Mouse (Mus musculus) skeletal muscle tissue, adult 2 months (tissue): Measurements from ENCODE around the gene Hist1h4a.
"Not testable (repeated sequence)": the region's sequence is repeated elsewhere in the genome, so short reads cannot be mapped to it uniquely, and the experiment has no call there.

ENCODE experiments used
- DNase-seq: peaks from one replicate; pipeline ENCODE4 v3.0.0-alpha.2; 2012; ENCODE audit warnings: low read depth, low spot score

Gene Hist1h4a

DNA sequence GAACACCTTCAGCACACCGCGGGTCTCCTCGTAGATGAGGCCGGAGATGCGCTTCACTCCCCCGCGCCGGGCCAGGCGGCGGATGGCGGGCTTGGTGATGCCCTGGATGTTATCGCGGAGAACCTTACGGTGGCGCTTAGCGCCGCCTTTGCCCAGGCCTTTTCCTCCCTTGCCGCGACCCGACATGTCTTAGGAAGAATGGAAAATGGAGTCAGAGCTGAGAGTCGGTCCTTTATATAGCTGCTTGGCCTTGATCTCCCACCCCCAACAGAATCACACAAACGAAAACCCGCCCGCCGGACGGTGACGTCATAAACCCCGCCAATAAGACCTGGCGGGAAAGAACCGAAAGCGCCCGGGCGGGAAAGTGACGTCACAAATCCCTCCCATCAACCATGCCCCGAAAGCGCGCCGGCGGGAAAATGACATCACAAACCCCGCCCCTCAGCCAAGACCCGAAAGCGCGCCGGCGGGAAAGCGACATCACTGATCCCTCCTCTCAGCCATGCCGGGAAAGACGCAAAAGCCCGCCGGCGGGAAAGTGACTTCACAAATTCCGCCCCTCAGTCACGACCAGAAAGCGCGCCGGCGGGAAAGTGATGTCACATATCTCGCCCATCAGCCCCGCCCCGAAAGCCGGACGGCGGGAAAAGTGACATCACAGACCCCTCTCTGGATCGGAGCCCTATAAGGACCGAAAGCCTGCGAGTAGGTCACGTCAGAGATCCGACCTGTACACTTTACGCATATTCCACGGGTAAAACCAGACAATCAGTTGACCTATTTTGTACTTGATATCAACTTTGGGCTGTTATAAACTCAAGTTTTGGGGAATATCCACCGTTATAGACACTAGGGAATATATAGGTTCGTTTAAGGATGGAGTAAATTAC lies at the start of gene Hist1h4a:
TSS of gene Hist1h4a (minus strand) at position 259 of the 893 bp plus-strand sequence.
- DNase-seq, result peak; percentile 95

DNA sequence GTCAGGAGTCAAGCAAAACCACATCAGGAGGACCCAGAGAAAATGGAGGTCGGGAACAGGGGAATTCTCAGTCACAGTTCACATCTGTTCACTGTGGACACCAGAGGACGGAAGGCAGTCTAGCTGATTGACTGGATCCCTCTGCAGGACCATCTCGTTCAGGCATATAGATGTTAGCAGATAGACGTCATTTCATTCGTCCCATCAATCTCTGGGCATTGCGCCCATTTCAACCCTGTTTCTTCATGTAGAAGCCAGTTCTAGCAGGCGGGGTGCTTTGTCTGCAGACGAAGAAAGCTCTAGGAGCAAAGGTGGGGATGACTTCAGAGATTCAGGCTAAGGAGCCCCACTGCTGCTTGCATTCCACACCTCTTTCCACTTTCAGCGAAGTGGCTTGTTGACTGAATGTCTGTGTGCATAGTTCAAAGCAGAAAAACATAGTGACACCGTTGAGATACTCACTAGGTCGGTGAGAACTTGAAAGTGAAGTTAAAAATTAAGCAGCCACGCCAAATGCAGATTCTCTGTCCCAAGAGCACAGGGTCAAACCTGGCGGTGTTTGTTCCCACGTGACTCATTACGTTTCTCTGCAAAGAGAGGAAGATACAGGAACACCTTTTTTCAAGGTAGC lies 45.5 kb upstream of the Hist1h4a start, which contains the start of gene Slc17a2:
TSS of gene Slc17a2 (plus strand) at position 572 of the 631 bp plus-strand sequence.
- no peak for DNase-seq

DNA sequence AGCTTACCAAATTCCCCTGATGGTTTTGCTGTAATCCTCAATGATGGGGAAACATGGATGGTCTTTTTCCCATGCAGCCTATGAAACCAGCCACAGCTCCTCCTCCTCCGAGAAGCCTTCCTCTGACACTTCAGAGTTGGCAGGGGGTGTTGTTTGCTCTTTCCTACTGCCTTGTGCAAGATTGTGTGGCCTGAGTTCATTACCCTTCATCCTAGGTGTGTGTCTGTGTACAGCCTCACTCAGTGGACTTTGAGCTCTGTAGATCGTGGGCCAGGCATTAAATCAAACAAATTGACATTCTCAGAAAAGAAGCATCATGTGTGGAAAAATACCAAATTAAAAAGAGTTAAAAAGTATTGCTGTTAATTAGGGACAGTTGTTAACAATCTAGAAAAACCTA lies 43.5 kb upstream of the Hist1h4a start:
- no peak for DNase-seq

DNA sequence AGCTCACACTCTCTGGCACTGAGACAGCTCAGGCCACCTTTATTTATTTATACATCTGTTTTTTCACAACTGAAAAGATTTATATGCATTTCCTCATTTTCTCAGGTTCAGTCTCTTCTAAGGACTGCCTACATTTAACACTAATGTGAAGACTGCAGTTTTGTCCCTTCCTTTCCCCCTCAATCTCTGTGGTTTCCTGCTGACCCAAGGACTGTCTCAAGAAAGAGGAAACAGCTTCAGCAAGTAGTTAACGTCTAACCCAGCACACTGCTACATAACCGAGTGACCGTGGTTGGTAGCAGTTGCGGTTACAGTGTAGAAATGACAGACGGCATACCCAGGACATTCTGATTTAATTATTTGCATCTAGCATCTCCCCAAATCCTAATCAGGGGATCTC lies 38.4 kb upstream of the Hist1h4a start:
- peak; percentile 3 for DNase-seq

DNA sequence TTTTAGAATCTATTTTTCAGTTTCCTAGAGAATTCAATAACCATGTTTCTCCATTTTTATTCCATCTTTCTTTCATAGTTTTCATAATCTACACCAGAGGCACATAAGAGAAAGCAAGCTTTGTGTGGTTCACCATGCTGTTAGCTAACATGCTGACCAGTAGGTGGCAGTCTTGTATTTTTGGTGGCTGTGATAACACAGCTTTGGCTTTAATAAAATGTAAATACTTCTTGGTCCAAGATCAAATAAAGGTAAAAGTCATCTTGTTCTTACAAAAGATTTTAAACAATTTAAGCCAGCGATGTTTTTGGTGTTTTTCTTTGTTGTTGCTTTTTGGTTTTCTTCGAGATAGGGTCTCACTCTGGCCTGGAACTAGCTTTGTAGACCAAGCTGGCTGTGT lies 31.5 kb upstream of the Hist1h4a start:
- peak; percentile 9 for DNase-seq

DNA sequence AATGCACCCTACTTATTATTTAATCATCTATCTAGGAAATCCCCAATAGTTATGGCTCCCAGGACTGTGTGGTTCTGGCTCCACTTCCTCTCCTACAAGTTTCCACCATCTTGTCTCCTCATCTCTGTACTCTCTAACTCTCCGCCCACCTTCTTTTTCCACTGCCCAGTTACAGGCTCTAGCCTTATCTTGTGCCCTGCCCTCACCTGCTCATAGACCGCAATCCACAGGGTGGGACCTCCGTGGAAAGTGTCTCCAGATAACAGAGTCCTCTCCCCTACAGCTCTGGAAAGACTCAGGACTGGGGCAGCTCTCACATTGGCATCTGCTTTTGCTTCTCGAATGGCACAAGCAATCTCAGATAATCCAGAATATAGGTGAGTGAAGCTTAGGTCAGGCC lies 18.0 kb upstream of the Hist1h4a start:
- no peak for DNase-seq

DNA sequence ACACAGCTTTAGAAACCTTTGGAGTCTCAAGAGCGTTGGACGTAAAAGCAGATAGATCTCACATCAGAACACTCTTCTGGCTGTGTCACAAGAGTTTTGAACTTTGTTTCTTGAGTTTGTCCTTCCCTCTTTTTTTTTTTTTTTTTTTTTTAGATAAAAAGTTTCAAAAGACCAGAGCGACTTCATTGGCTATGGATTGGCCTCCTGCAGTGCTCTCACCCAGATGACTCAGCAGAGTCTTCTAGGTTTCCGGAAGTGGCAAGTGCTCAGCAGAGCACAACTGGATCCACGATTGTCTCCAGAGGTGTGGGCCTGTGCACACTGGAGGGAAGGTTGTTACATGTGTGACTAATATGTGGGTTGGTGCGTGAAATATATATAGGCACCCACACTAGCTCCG lies 17.3 kb upstream of the Hist1h4a start:
- DNase-seq, result no peak

DNA sequence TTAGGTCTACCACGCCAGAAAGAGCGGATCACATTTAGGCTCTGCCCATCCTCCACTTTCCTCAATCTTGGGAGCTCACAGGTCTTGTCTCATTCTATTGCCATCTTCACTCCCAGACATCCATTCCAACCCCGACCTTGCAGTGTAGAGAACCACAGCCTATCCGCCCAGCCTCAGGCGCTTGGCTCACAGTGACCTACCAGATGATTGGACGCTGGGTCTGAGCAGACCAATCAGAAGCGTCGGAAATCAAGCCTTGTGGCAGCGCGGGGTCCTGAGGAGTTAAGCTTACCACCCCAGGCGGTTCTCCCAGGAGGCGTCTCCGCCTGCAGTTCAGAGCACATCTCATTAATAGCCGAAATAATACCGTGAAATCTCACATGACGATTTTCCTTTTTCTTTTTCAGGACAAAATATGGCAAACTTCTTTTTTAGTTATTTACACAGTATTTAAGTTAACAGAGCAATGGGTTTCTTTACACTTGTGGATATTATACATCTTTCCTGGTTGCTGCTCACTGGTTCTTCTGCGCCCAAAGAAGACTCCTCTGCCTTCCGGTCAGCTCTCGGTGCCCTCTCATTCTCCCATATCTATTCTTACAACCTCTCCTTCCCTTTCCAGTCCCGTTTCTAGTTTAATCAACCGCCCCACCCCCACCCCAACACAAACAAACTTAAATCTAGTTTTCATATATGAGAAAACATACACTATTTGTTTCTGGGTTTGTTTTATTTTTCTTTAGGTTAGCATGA lies 11.7 kb upstream of the Hist1h4a start:
- DNase-seq, result no peak

DNA sequence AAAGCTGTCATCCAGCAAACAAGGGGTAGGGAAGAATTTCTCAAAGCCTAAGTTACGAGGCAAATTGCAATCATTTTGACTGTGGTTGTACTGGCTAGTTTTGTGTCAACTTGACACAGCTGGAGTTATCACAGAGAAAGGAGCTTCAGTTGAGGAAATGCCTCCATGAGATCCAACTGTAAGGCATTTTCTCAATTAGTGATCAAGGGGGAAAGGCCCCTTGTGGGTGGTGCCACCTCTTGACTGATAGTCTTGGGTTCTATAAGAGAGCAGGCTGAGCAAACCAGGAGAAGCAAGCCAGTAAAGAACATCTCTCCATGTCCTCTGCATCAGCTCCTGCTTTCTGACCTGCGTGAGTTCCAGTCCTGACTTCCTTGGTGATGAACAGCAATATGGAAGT lies 8.6 kb upstream of the Hist1h4a start, which contains the start of gene Trim38:
TSS of gene Trim38 (plus strand) at position 301 of the 400 bp plus-strand sequence.
- not testable (repeated sequence) for DNase-seq

DNA sequence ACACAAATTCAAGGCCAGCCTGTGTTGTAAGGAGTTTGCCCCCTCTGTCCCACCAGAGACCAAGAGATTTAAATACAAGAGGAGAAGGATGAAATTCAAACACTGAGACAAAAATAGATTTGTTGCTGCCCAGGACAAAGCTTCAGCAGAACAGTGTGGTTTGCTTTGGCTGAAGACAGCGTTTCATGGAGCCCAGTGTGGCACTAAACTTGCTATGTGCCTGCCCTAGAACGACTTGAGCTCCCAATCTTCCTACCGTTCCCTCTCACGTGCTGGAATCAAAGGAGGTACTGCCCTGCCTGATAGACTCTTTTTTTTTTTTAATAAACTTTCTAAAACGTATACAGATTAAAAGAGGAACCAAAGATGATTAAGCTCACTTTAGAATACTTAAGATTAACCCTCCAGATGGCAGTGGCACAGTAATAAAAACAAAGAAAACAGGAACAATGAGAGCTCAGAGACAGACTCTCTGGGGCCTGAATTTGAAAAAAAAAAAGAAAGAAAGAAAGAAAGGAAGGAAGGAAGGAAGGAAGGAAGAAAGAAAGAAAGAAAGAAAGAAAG lies 7.9 kb upstream of the Hist1h4a start:
- no peak for DNase-seq

DNA sequence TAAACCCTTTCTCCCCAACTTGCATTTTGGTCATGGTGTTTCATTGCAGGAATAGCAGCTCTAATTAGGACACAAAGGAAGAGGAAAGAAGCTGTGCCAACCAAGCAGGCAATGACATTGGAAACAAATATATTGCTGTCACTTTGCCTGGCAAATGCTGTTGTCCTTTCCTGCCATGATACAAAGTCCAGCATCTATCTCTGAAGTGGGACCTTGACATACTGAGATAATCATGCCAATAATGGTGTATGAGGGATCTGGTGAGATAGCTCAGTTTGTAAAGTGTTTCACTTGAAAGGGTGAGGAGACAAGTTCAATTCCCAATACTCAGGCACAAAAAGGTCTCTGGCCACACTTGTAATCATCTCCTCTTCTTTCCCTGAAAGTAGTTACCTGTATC lies 5.7 kb upstream of the Hist1h4a start:
- DNase-seq, result no peak

DNA sequence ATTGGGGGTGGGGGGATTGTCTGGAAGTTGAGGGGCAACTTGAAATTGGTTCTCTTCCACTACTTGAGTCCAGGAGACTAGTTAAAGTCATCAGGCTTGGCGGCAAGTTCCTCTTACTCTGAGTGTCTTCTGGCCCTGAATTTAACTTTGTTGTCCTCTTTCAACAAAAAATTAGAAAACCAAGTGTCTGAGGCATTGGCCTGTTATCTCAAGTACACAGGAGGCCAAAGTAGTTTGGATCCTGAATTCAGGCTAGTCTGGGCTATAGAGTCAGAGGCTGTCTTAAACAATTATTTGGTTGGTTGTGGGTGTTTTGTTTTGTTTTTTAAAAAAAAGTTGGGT lies 4.1 kb upstream of the Hist1h4a start:
- DNase-seq, result no peak

DNA sequence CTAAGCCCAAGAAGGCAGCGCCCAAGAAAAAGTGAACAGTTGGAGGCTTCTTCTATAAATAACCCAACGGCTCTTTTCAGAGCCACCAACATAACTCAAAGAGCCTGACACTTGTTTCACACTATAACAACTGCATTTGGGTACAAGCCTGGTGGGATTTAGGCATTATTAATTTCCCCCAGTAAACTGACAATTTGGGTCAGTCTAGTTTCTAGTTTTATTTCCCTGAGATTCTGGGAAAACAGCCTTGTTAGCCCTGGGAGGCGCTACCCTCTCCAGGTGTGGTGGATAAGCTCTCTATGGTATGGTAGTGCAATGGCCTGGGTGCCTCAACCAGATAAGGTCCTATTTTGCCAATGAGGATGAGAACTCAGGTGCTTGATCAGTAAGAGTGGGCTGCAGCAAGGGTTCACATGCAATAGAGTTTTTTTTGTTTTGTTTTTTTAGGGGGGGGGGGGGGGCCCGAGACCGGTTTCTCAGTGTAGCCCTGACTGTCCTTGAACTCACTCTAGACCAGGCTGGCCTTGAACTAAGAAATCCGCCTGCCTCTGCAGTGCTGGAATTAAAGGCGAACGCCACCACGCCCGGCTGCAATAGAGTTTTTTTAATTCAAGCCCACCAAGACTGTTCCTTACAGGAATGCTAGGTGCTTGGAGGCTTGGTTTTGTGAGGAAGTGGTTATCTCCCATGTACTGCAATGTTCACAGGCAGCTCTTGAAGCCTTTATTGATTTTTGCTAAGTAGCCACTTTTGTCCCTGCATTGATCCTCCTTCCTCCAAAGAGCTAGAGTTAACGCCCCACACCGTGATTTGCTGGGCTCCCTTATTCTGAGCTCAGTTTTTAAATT lies 3.5 kb upstream of the Hist1h4a start:
- no peak for DNase-seq

DNA sequence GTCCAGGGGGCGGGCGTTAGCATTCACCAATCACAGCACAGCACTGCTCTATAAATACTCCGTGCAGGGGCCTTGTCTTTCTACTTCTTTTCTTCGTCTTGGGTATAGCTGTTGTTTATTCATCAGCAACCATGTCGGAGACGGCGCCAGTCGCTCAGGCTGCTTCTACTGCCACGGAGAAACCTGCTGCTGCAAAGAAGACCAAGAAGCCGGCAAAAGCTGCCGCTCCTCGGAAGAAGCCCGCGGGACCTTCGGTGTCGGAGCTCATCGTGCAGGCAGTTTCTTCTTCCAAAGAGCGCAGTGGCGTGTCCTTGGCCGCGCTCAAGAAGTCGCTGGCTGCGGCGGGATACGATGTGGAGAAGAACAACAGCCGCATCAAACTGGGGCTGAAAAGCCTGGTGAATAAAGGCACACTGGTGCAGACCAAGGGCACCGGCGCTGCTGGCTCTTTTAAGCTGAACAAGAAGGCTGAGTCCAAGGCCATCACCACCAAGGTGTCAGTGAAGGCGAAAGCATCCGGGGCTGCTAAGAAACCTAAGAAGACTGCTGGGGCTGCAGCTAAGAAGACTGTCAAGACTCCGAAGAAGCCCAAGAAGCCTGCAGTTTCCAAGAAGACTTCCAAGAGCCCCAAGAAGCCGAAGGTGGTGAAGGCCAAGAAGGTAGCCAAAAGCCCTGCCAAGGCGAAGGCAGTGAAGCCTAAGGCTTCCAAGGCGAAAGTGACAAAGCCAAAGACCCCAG lies 2.7 kb upstream of the Hist1h4a start, which contains the start of gene Hist1h1a:
TSS of gene Hist1h1a (plus strand) at position 81 of the 738 bp plus-strand sequence.
- DNase-seq, result peak; percentile 87

DNA sequence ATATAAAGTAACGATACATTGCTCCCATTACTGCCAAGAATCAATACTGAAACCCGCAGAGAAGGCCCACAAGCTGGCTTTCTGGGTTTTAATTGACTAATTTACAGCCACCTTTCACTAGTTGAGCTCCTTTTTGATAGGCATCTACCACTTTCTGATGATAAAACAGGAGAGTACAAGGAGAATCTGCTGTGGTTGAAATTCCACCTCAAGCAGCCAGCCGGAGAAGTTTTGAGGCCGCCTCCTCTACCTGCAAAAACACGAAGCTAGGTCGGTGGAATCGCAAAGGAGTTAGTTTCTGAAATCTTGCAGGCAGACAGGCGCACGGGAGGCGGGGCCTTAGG lies 2.2 kb upstream of the Hist1h4a start:
- no peak for DNase-seq

DNA sequence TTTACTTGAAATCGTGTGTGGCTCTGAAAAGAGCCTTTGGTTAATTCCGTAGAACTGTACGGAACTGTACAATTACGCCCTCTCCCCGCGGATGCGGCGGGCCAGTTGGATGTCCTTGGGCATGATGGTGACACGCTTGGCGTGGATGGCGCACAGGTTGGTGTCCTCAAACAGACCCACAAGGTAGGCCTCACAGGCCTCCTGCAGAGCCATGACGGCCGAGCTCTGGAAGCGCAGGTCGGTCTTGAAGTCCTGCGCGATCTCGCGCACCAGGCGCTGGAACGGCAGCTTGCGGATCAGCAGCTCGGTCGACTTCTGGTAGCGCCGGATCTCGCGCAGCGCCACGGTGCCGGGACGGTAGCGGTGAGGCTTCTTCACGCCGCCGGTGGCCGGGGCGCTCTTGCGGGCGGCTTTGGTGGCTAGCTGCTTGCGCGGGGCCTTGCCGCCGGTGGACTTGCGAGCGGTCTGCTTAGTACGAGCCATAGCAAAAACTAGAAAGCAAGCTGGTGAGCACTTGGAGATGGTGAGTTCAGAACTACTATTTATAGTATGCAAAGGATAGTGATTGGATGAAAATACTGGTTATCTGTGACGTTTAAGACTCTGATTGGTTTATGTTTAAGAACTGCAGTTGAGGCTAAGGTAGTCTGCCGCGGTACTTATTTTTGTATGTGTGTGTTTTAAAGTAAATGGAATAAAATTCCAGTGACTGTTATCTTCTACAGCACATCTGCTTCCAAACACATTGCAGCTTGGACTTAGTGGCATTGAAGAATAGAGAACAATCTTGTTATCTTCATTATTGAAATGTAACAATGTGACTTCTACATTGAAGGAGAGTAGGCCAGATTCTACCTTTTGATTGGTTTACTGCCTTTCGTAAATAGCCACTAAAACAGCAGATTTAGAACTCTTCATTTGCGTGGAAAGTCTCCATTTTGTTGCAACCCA lies 1.1 kb upstream of the Hist1h4a start, which contains the start of gene Hist1h3a:
TSS of gene Hist1h3a (minus strand) at position 516 of the 951 bp plus-strand sequence.
- DNase-seq, result peak; percentile 79

DNA sequence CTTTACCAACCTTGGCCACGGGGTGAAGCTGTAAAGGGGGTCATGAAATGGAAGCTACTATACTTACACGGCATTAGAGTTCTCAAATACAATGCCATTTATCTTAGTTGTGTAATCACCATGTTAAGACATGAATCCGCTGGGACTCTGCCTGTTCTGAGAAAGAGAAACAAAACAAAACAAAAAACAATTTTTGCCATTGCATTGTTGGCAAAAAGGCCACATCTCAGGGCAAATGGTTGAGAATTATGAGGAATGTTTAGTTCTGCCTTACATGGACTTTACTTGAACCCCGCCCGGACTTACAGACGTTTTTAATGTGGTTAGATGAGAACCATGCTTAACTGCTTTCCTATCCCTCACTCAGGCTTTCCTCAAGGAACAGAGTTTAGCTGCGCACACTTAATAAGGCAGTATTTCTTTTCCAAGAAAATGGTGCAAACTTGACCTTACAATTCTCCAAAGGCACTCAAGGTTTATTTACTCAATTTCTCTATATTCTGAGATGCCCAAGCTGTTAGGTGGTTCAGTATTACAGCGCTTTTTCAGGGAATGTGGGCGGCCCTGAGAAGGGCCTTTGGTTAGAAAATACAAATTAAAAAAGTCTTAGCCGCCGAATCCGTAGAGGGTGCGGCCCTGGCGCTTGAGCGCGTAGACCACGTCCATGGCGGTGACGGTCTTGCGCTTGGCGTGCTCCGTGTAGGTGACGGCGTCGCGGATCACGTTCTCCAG lies 624 bp downstream of the Hist1h4a start:
- no peak for DNase-seq

DNA sequence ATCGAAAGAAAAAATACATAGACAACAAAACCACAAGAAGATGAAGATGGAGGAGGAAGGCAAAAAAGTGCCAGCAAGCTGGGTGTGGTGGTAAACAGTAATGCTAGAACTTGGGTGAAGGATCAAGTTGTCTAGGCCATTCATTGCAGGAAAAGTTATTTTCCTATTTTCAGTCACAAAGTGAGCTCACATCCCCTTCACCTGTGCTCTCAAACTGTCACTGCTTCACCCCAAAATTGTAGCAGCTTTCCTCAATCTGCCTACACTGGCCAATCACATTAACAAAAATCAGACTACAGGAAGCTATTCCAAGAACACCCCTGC lies 1.2 kb downstream of the Hist1h4a start:
- no peak for DNase-seq
